Mouse (Mus musculus): ENCODE data around the gene Ahnak. TPM values are rescaled to one million over a fixed set of nuclear protein-coding genes. Genes with fewer than 3 reads are reported as not detected.
A peak's percentile ranks its signal among the peaks of the same experiment; 100 is the strongest.
"Not testable (repeated sequence)": the region's sequence is repeated elsewhere in the genome, so short reads cannot be mapped to it uniquely, and the experiment has no call there.

The Ahnak gene
- polyA plus RNA-seq, 1 experiment = 163 TPM

DNA sequence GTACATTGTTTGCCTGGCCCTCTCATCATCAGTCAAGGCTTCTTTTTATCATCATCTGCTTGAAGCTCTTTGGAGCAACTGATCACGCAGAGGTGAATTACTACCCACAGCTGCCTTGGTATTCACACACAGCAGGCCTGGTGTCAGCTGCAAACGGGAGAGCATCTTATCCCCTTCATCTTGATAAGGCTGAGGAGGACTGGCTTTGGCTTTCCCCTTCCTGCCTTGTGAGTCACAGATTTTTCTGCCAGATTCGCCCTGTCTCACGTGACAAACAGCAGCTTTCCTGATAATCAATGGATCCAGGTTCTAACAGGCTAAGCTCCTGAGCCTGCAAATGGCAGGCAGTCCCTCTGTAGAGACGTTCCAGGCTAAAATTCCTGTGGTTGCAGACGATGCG is 90.8 kb downstream of the Ahnak start:
- Histone ChIP-seq H3K36me3 (ENCODE audit: control insufficient read depth, insufficient read depth, low read length, poor library complexity, severe bottlenecking) (no peaks in the 10 kb centered on the region), H3K4me3 (ENCODE audit: low read depth, low read length) (no peak overlapping the region), H3K27ac (ENCODE audit: insufficient read depth, low read length) (no peak overlapping the region), H3K4me1 (ENCODE audit: control insufficient read depth, insufficient read depth, low read length) (no peaks in the 10 kb centered on the region), H3K9me3 (replicated peaks; ENCODE audit: control insufficient read depth, insufficient read depth, low read length, poor library complexity, severe bottlenecking) (no peaks in the 10 kb centered on the region), H3K27me3 (ENCODE audit: control insufficient read depth, insufficient read depth, low read length, poor library complexity, severe bottlenecking) (no peaks in the 10 kb centered on the region), H3K9ac (ENCODE audit: low read depth, poor library complexity, severe bottlenecking) (no peak overlapping the region)
- no peak for TF ChIP-seq POLR2A (IDR thresholded peaks at IDR 0.05; ENCODE audit: insufficient read depth, low read length)
- TF ChIP-seq EP300 (IDR thresholded peaks at IDR 0.05; ENCODE audit: insufficient read depth, low read depth, low read length) = no peak
- no peak for TF ChIP-seq CTCF (IDR thresholded peaks at IDR 0.05; ENCODE audit: low read depth, low read length)

DNA sequence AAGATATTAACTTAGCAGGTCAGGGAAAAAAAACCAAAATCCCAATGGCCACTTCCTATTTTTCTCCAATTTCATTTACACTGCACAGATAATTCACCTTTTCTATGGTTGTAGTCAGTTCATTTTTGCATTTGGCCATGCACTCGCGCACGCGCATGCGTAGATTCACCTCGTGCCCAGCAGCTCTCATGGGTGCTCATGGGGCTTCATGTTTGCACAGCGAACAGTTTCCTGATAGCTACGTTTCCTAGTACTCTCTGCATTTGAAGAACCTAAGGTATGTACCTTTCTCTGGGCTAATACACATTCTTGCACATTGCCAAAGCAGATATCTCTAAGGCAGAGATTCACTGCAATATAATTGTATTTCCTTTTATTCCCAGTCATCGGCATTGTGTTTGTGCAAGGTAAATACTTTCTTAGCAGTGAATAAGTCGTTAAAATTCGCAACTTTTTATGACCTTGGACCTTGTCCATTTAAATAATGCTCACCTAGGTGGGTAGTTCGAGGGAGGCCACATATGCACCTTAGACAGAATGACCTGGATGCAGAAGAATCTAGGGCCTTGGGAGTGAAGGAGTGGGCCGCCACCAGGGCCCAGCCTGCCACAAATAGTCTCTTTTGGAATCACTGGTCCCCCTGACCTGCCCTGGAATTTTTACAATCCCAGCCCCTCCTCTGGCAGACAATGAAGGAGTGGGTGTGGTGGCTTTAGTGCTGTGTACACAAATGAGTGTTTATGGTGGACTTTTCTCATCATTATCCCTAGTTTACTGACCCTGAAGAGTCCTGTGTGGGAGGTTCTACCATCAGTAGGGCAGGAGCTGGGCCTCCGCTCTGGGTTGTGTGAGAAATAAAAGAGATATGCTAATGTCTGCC is 92.5 kb downstream of the Ahnak start:
- no peaks in the 10 kb centered on the region for H3K9me3 ChIP-seq (replicated peaks; ENCODE audit: control insufficient read depth, insufficient read depth, low read length, poor library complexity, severe bottlenecking)
- H3K9ac ChIP-seq (ENCODE audit: low read depth, poor library complexity, severe bottlenecking) = no peak overlapping the region
- H3K27me3 ChIP-seq (ENCODE audit: control insufficient read depth, insufficient read depth, low read length, poor library complexity, severe bottlenecking) = no peaks in the 10 kb centered on the region
- no peaks in the 10 kb centered on the region for H3K36me3 ChIP-seq (ENCODE audit: control insufficient read depth, insufficient read depth, low read length, poor library complexity, severe bottlenecking)
- H3K4me3 ChIP-seq (ENCODE audit: low read depth, low read length) = no peak overlapping the region
- H3K27ac ChIP-seq (ENCODE audit: insufficient read depth, low read length) = peak overlapping the region; percentile 72
- no peak for TF ChIP-seq POLR2A (IDR thresholded peaks at IDR 0.05; ENCODE audit: insufficient read depth, low read length)
- 0 out of 2 replicates have a peak, but pooled peaks have one; percentile 64 for TF ChIP-seq EP300 (IDR thresholded peaks at IDR 0.05; ENCODE audit: insufficient read depth, low read depth, low read length)
- no peaks in the 10 kb centered on the region for H3K4me1 ChIP-seq (ENCODE audit: control insufficient read depth, insufficient read depth, low read length)

DNA sequence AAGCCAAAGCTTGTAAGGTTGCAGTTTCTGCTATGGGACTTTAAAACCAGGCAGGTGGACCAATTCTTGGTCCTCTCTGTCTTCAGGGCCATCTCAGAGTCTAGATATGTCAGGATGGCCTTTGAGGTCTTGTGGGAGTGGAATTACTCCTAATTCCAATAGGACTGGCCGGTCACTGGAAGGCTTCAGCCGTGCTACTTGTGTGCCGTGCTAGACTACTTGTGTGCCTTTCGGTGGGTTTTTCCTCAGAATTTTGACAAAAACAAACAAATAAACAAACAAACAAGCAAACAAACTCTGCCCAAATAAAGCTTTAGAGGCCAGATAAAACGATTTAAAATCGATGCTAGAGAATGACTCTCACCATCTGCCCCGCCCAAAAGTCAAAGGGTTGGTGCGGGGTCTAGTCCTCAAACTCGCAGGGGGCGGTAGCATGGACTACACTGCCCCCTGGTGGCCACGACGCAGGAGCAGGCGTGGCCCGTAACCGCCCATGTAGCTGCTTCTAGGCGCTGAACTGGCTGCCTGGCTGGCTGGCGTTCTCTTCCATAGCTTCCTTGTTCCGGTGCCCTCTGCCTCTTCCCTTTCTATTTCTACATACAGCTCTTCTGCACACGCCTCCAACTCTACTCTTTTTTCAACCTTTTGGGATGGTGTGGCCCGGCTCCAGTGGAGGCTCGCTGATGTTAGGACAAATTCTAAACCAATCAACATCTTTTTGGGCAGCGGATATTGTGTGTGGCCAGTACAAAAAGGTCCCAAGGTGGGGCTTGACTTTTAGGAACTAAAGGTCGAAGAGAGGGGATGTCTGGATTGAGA is 93.3 kb downstream of the Ahnak start:
- Histone ChIP-seq H3K36me3 (ENCODE audit: control insufficient read depth, insufficient read depth, low read length, poor library complexity, severe bottlenecking) (no peaks in the 10 kb centered on the region), H3K4me3 (ENCODE audit: low read depth, low read length) (no peak overlapping the region), H3K27me3 (ENCODE audit: control insufficient read depth, insufficient read depth, low read length, poor library complexity, severe bottlenecking) (no peaks in the 10 kb centered on the region), H3K9me3 (replicated peaks; ENCODE audit: control insufficient read depth, insufficient read depth, low read length, poor library complexity, severe bottlenecking) (no peaks in the 10 kb centered on the region), H3K4me1 (ENCODE audit: control insufficient read depth, insufficient read depth, low read length) (no peaks in the 10 kb centered on the region), H3K27ac (ENCODE audit: insufficient read depth, low read length) (peak overlapping the region; percentile 72), H3K9ac (ENCODE audit: low read depth, poor library complexity, severe bottlenecking) (no peak overlapping the region)
- TF ChIP-seq CTCF (IDR thresholded peaks at IDR 0.05; ENCODE audit: low read depth, low read length) = peak; percentile 92
- TF ChIP-seq EP300 (IDR thresholded peaks at IDR 0.05; ENCODE audit: insufficient read depth, low read depth, low read length) = 0 out of 2 replicates have a peak, but pooled peaks have one; percentile 41
- TF ChIP-seq POLR2A (IDR thresholded peaks at IDR 0.05; ENCODE audit: insufficient read depth, low read length) = no peak

DNA sequence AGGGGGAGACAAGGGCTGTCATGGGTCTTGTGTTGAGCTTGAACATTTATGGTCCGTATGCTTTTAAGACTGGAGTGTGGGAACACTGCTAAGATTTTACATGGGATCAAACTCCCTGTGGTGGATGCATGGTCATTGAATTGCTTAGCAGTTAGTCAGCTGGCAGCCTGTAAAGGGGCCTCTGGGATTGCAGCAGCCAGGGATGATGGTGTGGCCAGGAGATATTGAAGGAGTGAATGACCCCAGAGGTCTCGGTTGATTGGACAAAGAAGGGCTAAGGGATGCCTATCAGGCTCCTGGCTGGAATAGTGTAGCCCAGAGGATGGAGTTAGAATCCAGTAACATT is 93.9 kb downstream of the Ahnak start:
- no peak overlapping the region for H3K9ac ChIP-seq (ENCODE audit: low read depth, poor library complexity, severe bottlenecking)
- no peaks in the 10 kb centered on the region for H3K9me3 ChIP-seq (replicated peaks; ENCODE audit: control insufficient read depth, insufficient read depth, low read length, poor library complexity, severe bottlenecking)
- no peaks in the 10 kb centered on the region for H3K36me3 ChIP-seq (ENCODE audit: control insufficient read depth, insufficient read depth, low read length, poor library complexity, severe bottlenecking)
- H3K27ac ChIP-seq (ENCODE audit: insufficient read depth, low read length) = no peak overlapping the region
- H3K4me3 ChIP-seq (ENCODE audit: low read depth, low read length) = no peak overlapping the region
- H3K4me1 ChIP-seq (ENCODE audit: control insufficient read depth, insufficient read depth, low read length) = no peaks in the 10 kb centered on the region
- TF ChIP-seq CTCF (IDR thresholded peaks at IDR 0.05; ENCODE audit: low read depth, low read length) (no peak), EP300 (IDR thresholded peaks at IDR 0.05; ENCODE audit: insufficient read depth, low read depth, low read length) (no peak), POLR2A (IDR thresholded peaks at IDR 0.05; ENCODE audit: insufficient read depth, low read length) (no peak)
- H3K27me3 ChIP-seq (ENCODE audit: control insufficient read depth, insufficient read depth, low read length, poor library complexity, severe bottlenecking) = no peaks in the 10 kb centered on the region

DNA sequence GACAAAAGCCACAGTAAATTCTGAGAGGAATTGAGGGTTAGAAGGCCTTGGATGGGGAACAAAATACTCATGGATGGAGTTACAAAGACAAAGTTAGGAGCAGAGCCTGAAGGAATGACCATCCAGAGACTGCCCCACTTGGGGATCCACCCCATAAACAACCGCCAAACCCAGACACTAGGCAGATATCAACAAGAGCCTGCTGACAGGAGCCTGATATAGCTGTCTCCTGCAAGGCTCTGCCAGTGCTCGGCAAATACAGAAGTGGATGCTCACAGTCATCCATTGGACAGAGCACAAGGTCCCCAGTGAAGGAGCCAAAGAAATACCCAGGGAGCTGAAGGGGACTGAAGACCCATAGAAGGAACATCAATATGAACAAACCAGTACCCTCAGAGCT is 94.8 kb downstream of the Ahnak start:
- not testable (repeated sequence) for H3K36me3 ChIP-seq (ENCODE audit: control insufficient read depth, insufficient read depth, low read length, poor library complexity, severe bottlenecking); H3K27ac ChIP-seq (ENCODE audit: insufficient read depth, low read length); H3K9me3 ChIP-seq (replicated peaks; ENCODE audit: control insufficient read depth, insufficient read depth, low read length, poor library complexity, severe bottlenecking); H3K27me3 ChIP-seq (ENCODE audit: control insufficient read depth, insufficient read depth, low read length, poor library complexity, severe bottlenecking); H3K4me3 ChIP-seq (ENCODE audit: low read depth, low read length); H3K9ac ChIP-seq (ENCODE audit: low read depth, poor library complexity, severe bottlenecking); H3K4me1 ChIP-seq (ENCODE audit: control insufficient read depth, insufficient read depth, low read length)

DNA sequence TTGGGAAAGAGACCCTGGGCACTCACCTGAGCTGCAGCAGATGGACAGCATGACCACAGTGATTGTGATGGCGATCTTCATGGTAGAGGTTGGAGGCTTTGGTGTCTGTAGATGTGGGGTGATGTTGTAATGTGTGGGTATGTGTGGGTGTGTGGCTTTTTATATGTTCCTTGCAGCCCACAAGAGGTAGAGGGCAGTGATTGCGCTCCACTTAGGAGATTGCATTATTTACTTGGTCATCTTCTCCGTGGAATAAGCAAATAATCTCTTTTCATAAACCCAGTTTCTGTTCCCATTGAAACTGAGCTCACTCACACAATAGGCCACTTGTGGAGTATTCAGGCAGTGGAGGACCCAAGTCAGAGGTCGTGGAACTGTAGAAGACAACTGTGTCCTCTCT is 98.7 kb downstream of the Ahnak start, which contains the start of gene Scgb1a1:
Gene Scgb1a1 (minus strand): TSS at position 138 of the 400 bp plus-strand sequence.
- no peak within 1 kb of the TSS for H3K9ac ChIP-seq (ENCODE audit: low read depth, poor library complexity, severe bottlenecking)
- no peak for TF ChIP-seq CTCF (IDR thresholded peaks at IDR 0.05; ENCODE audit: low read depth, low read length)
- no peak for TF ChIP-seq POLR2A (IDR thresholded peaks at IDR 0.05; ENCODE audit: insufficient read depth, low read length)
- no peak for TF ChIP-seq EP300 (IDR thresholded peaks at IDR 0.05; ENCODE audit: insufficient read depth, low read depth, low read length)
- no peaks in the 10 kb centered on the region for H3K27me3 ChIP-seq (ENCODE audit: control insufficient read depth, insufficient read depth, low read length, poor library complexity, severe bottlenecking)
- H3K9me3 ChIP-seq (replicated peaks; ENCODE audit: control insufficient read depth, insufficient read depth, low read length, poor library complexity, severe bottlenecking) = no peaks in the 10 kb centered on the region
- no peaks in the 10 kb centered on the region for H3K4me1 ChIP-seq (ENCODE audit: control insufficient read depth, insufficient read depth, low read length)
- no peak within 1 kb of the TSS for H3K27ac ChIP-seq (ENCODE audit: insufficient read depth, low read length)
- H3K4me3 ChIP-seq (ENCODE audit: low read depth, low read length) = no peak within 1 kb of the TSS
- no peaks in the 10 kb centered on the region for H3K36me3 ChIP-seq (ENCODE audit: control insufficient read depth, insufficient read depth, low read length, poor library complexity, severe bottlenecking)

Measured in ES-Bruce4 (cell line).